Mouse (Mus musculus): ENCODE measurements around the gene Sctr. TPM values are rescaled to one million over a fixed set of nuclear protein-coding genes. Genes with fewer than 3 reads are reported as not detected.

Gene Sctr
- total RNA-seq, 2 experiments from 2014 or later: not detected

GRCm38 (mm10) chr1:120025050-120025439 is 18.4 kb downstream of the Sctr start:
- no peak for ATAC-seq (replicated peaks; ENCODE audit: poor library complexity)

GRCm38 (mm10) chr1:120027693-120028092 is 21.0 kb downstream of the Sctr start:
- ATAC-seq (replicated peaks; ENCODE audit: poor library complexity): 0 out of 2 replicates have a peak, but pooled peaks have one; percentile 21

- no peak for ATAC-seq (replicated peaks; ENCODE audit: poor library complexity)
These were observed 23.8 kb downstream of the Sctr start for GRCm38 (mm10) chr1:120030474-120030873.

- peak; percentile 95 for ATAC-seq (replicated peaks; ENCODE audit: poor library complexity)
These were observed 26.2 kb downstream of the Sctr start for GRCm38 (mm10) chr1:120032804-120033468.

DNA sequence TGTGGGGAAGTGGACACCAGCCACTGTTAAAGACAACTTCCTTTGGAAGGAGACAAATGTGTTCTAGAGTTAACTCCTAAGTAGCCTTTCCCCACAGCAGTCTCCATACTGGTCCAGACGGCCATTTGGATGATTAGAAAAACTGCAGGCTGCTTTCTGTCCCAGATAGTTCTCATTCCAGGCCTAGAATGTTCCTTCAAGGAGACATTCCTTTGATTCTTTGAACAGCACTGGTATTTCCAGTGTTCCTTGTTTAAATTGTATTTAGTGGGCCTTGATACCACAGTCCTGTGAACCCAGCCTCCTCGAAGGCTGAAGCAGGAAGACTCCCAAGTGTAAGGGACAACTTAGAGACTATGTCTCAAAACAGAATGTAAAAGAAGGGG is 26.8 kb downstream of the Sctr start:
- no peak for ATAC-seq (replicated peaks; ENCODE audit: poor library complexity)

- ATAC-seq (replicated peaks; ENCODE audit: poor library complexity): no peak
These were observed 28.1 kb downstream of the Sctr start for GRCm38 (mm10) chr1:120034793-120035192.

DNA sequence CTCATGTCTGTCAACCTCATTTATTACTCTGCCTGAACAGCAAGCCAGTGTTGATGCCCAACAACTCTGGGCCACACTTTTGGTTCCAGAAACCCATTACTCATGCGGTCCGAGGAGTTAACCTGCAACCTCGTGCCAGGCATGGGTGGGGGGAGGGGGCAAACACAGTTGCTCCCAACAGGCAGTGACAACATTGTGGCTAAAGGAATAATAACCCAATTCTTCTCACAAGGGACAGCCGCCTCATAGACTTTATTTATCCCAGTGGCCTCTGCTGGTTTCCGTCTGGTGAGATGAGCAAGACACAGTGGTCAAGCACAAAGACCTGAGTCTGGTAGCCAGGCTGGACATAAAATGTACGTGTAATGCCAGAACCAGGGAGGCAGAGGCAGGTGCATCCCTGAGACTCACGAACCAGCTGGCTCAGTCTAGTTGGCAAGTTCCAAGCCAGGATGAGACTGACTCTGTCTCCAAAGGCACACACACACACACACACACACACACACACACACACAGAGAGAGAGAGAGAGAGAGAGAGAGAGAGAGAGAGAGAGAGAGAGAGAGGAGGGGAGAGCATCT is 28.9 kb downstream of the Sctr start:
- ATAC-seq (replicated peaks; ENCODE audit: poor library complexity): no peak

- ATAC-seq (replicated peaks; ENCODE audit: poor library complexity): 0 out of 2 replicates have a peak, but pooled peaks have one; percentile 7
These were observed 30.5 kb downstream of the Sctr start for GRCm38 (mm10) chr1:120037021-120037683.

- 0 out of 2 replicates have a peak, but pooled peaks have one; percentile 35 for ATAC-seq (replicated peaks; ENCODE audit: poor library complexity)
These were observed 31.9 kb downstream of the Sctr start for GRCm38 (mm10) chr1:120038594-120038993.

- no peak for ATAC-seq (replicated peaks; ENCODE audit: poor library complexity)
These were observed 35.7 kb downstream of the Sctr start for GRCm38 (mm10) chr1:120042421-120042820.

DNA sequence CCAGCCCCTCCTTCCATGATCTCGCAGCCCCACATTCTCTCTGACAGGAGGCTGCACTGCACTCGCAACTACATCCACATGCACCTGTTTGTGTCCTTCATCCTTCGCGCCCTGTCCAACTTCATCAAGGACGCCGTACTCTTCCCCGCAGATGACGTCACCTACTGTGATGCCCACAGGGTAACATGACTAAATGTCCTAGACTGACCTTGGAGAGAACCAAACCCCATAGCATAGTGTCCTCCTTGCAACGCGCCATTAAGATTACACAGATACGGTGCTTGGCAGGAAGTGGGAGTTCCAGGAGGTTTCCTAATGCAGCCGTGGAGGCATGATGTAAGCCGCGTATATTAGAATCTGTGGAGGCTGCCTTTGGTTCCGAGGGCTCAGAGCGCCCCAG is 37.9 kb downstream of the Sctr start:
- ATAC-seq (replicated peaks; ENCODE audit: poor library complexity): peak; percentile 88

- peak; percentile 18; the same call in 1 of the 2 replicates for ATAC-seq (replicated peaks; ENCODE audit: poor library complexity)
These were observed 40.6 kb downstream of the Sctr start for GRCm38 (mm10) chr1:120047325-120047724.

- no peak for ATAC-seq (replicated peaks; ENCODE audit: poor library complexity)
These were observed 44.4 kb downstream of the Sctr start for GRCm38 (mm10) chr1:120051070-120051469.

- no peak for ATAC-seq (replicated peaks; ENCODE audit: poor library complexity)
These were observed 48.3 kb downstream of the Sctr start for GRCm38 (mm10) chr1:120054997-120055396.

DNA sequence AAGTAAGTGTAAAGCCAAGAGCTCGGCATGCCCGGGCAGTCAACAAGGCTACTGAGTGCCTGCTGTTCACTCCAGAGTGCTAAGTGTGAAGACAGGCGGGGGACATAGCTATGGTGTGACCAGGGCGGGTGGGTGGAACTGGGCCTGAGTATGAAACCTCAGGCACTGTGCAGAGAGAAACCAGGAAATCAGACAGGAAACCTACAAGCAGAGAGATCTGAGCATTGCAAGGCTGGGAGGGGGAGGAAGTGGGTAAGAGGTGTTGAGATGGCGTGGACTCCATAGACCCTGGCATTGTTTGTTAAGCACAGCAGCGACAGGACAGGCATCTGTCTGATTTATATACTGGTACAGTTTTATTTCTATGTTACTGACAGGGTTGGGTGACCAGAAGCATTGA is 48.8 kb downstream of the Sctr start:
- peak; percentile 83 for ATAC-seq (replicated peaks; ENCODE audit: poor library complexity)

DNA sequence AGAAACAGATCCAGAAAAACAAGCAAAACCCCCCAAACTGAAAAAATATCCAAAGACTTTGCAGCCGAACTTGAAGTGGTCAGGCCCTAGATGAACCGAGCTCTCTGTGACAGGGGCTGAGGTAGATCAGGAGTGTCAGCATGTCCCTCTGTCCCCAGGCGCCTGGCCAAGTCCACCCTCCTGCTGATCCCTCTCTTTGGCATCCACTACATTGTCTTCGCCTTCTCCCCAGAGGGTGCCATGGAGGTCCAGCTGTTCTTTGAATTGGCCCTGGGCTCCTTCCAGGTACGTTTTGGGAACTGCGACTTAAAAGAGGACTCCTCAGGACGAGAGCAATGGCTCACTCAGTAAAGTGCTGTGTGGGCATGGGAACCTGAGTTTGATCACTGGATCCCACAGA is 49.5 kb downstream of the Sctr start:
- no peak for ATAC-seq (replicated peaks; ENCODE audit: poor library complexity)

DNA sequence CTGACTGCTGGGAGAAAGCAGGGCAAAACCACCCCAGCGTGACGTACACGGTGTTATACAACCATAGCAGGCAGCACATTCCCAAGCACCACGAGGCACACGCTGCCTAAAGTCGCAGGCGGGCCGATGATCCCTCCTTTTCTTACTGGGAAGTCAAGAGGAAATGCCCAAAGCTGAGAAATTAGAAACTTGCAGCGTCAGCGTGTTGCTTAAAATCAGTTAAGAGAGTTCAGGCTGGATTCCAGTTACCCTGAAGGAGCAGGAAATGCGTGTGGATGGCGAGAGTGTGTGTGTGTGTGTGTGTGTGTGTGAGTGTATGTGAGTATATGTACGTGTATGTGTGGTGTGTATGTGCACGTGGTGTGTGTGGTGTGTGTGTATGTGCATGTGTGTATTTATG is 50.4 kb downstream of the Sctr start:
- peak; percentile 70 for ATAC-seq (replicated peaks; ENCODE audit: poor library complexity)

DNA sequence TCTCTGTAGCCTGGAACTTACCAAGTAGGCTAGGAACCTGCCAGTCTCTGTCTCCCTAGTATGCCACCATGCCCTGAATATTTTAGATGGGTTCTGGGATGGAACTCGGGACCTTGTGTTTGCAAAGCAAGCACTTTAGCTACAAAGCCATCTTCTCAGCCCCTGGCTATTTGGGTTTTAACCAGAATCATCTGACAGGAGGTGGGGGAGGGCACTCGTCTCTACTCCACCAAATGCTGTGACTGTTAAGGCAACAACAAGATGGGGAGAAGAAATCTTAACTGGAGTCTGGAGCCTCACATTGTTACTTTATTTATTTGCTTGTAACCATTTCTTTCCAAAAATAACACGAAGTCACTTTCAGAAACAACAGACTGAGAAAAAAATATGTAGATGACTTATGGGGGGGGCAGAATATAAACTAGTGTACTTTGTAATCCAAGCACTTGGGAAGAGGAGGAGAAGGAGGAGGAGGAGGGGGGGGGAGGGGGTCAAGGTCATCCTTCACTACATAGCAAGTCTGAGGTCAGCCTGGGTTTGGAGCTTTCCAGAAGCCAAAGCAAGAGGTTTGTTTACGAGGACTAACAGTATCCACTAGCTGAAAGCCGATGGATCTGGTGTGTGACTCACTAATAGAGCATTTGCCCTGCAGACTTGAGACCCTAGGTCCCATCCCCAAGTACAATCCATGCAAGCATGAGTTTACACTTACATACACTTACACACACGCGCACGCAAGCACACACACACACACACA is 51.2 kb downstream of the Sctr start:
- ATAC-seq (replicated peaks; ENCODE audit: poor library complexity): no peak

DNA sequence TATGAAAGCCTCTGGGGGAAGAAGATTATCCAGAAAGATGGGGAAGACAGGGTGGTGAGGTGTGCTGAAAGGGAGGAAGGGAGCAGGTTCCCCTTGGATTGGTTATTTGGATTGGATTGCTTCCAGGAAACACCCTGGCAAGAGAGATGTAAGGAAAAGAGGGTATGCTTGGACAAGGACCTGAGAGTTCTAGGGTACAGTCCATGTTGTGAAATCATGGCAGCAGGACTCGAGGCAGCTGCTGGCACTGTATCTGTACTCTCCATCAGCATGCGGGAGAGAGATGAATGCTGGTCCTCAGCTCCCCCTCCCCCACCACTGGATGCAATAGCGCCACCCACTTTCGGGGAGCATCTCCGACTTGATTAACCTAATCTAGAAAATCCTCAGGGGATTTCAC is 54.0 kb downstream of the Sctr start:
- no peak for ATAC-seq (replicated peaks; ENCODE audit: poor library complexity)

DNA sequence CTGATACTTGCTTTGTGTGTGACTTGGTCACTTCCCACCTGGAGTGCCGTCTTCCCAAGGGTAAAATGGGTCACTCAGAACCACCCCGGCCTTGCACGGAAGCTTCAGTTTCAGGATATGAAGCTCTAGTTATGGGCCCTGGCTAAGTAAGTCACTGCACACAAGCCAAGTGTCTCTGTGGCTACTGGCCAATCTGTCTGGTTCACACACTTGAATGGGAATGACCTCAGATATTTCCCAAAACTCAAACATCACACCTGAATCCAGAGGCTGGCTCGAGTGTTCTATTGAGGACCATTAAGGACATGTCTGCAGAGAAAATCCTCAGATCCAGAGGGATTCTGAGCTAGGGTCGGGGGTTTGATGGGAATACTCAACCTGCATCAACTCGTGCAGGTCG is 55.5 kb downstream of the Sctr start:
- ATAC-seq (replicated peaks; ENCODE audit: poor library complexity): no peak

GRCm38 (mm10) chr1:120064036-120064682 is 57.5 kb downstream of the Sctr start:
- ATAC-seq (replicated peaks; ENCODE audit: poor library complexity): no peak
